Mouse (Mus musculus) heart, embryonic 14.5 days (tissue): ENCODE measurements around the gene Cacna1d. TPM values are rescaled to one million over a fixed set of nuclear protein-coding genes. Genes with fewer than 3 reads are reported as not detected.

Experiments
- ATAC-seq: fragments of 200-750 bp; cut with Nextera tagmentation; 2 replicates; pipeline ENCODE4 v1.8.0; 2017; ENCODE audit warnings: low read depth, moderate TSS enrichment; ENCODE audit not compliant: insufficient number of reproducible peaks, insufficient read depth, low FRiP score
- H3K27ac ChIP-seq, 2 experiments: fragments of 200-500 bp in 1 of 2; fragments of 300-500 bp in 1 of 2; sonication (generic) in 1 of 2; replicated peaks in 1 of 2; 2 replicates each; pipeline ENCODE4 v1.5.1; 2012 to 2014; ENCODE audit warnings: low read depth in 2 of 2, low read length in 2 of 2, control low read depth in 1 of 2, mild to moderate bottlenecking in 1 of 2, mixed read lengths in 1 of 2; ENCODE audit not compliant: control insufficient read depth in 1 of 2, insufficient read depth in 1 of 2
- H3K27me3 ChIP-seq: fragments of 300-500 bp; sonication (generic); 2 replicates; pipeline ENCODE4 v1.6.1; 2014; ENCODE audit warnings: mild to moderate bottlenecking, low read length, control low read depth; ENCODE audit not compliant: control insufficient read depth, insufficient read depth
- H3K36me3 ChIP-seq: fragments of 300-500 bp; sonication (generic); 2 replicates; pipeline ENCODE4 v1.6.1; 2014; ENCODE audit warnings: mild to moderate bottlenecking, control low read depth, low read length, mixed read lengths; ENCODE audit not compliant: control insufficient read depth, insufficient read depth
- H3K4me1 ChIP-seq, 2 experiments: fragments of 200-500 bp in 1 of 2; fragments of 300-500 bp in 1 of 2; sonication (generic) in 1 of 2; 2 replicates each; pipeline ENCODE4 v1.6.1; 2012 to 2014; ENCODE audit warnings: low read length in 2 of 2, control low read depth in 1 of 2, mixed read lengths in 1 of 2; ENCODE audit not compliant: control insufficient read depth in 2 of 2, insufficient read depth in 2 of 2
- H3K4me2 ChIP-seq: fragments of 300-500 bp; sonication (generic); 2 replicates; pipeline ENCODE4 v1.6.1; 2014; ENCODE audit warnings: mild to moderate bottlenecking, low read length
- H3K4me3 ChIP-seq, 2 experiments: fragments of 200-500 bp in 1 of 2; fragments of 300-500 bp in 1 of 2; sonication (generic) in 1 of 2; 2 replicates each; pipeline ENCODE4 v1.5.1; 2012 to 2014; ENCODE audit warnings: low read length in 2 of 2, mild to moderate bottlenecking in 2 of 2, control low read depth in 1 of 2, low read depth in 1 of 2, moderate library complexity in 1 of 2; ENCODE audit not compliant: control insufficient read depth in 1 of 2, insufficient read depth in 1 of 2
- H3K9ac ChIP-seq: fragments of 300-500 bp; sonication (generic); 2 replicates; pipeline ENCODE4 v1.6.1; 2014; ENCODE audit warnings: mild to moderate bottlenecking, low read length
- H3K9me3 ChIP-seq: fragments of 300-500 bp; sonication (generic); 2 replicates; pipeline ENCODE4 v1.6.1; 2016; ENCODE audit warnings: low read length, control low read depth; ENCODE audit not compliant: control insufficient read depth
- WGBS: fragments of 180-500 bp; shearing (Covaris S2); extraction: QIAGEN DNeasy Blood & Tissue Kit; methylation state at CpG from one replicate; pipeline ENCODE4 v1.1.7; 2014; 5-methylcytosine and 5-hydroxymethylcytosine counted together
- polyA plus RNA-seq: library from polyadenylated mRNA; unstranded; fragments of >200 nt; fragmentation: Nextera tagmentation; extraction: Ambion mirVana; gene quantifications from 2 replicates; pipeline ENCODE4 v1.2.1, GENCODE M21; 2014

Gene Cacna1d
- polyA plus RNA-seq, 1 experiment from 2014 or later: 13.1 TPM

- H3K9me3 ChIP-seq: no peaks in the 10 kb centered on the region
- 7% methylated on average over 14 of the region's 14 CpGs for WGBS
- H3K4me2 ChIP-seq: peak overlapping the region; percentile 24
- H3K36me3 ChIP-seq: no peaks in the 10 kb centered on the region
- peaks cover 3 to 12% of the 10 kb centered on the region in 2 experiments; a peak in 3 of 4 replicates for H3K4me1 ChIP-seq
- H3K9ac ChIP-seq: no peak overlapping the region
- H3K4me3 ChIP-seq: no peak overlapping the region
- ATAC-seq: no peak
- H3K27me3 ChIP-seq: no peaks in the 10 kb centered on the region
- H3K27ac ChIP-seq: no peak overlapping the region
Observed at GRCm38 (mm10) chr14:30459891-30460523, 31.2 kb downstream of the Cacna1d start.

- Histone ChIP-seq H3K36me3 (no peaks in the 10 kb centered on the region), H3K9me3 (no peaks in the 10 kb centered on the region), H3K27ac (no peak overlapping the region), H3K4me3 (no peak overlapping the region), H3K4me2 (no peak overlapping the region), H3K27me3 (no peaks in the 10 kb centered on the region), H3K9ac (no peak overlapping the region), H3K4me1 (peaks cover 3 to 12% of the 10 kb centered on the region in 2 experiments; a peak in 3 of 4 replicates)
- no peak for ATAC-seq
- 60% methylated on average over 3 of the region's 3 CpGs for WGBS
Observed at GRCm38 (mm10) chr14:30458820-30459219, 32.4 kb downstream of the Cacna1d start.

GRCm38 (mm10) chr14:30457897-30458296 is 33.4 kb downstream of the Cacna1d start:
- ATAC-seq: no peak

GRCm38 (mm10) chr14:30457436-30457835 is 33.8 kb downstream of the Cacna1d start:
- no peak for ATAC-seq
- H3K27me3 ChIP-seq: no peaks in the 10 kb centered on the region
- WGBS: 71% methylated on average over 7 of the region's 7 CpGs

More at GRCm38 (mm10) chr14:30457897-30458296, 33.4 kb downstream of the Cacna1d start:
- H3K4me2 ChIP-seq: no peak overlapping the region
- no peaks in the 10 kb centered on the region for H3K9me3 ChIP-seq
- H3K27ac ChIP-seq: no peak overlapping the region
- WGBS: 33% methylated on average over 2 of the region's 2 CpGs
- no peak overlapping the region for H3K9ac ChIP-seq
- no peaks in the 10 kb centered on the region for H3K27me3 ChIP-seq
- peaks cover 3 to 12% of the 10 kb centered on the region in 2 experiments; a peak in 3 of 4 replicates for H3K4me1 ChIP-seq
- no peak overlapping the region for H3K4me3 ChIP-seq
- no peaks in the 10 kb centered on the region for H3K36me3 ChIP-seq

GRCm38 (mm10) chr14:30455801-30456595 is 35.3 kb downstream of the Cacna1d start:
- H3K9ac ChIP-seq: peak overlapping the region; percentile 44; the same call in 1 of the 2 replicates
- no peaks in the 10 kb centered on the region for H3K9me3 ChIP-seq
- H3K36me3 ChIP-seq: no peaks in the 10 kb centered on the region
- no peak overlapping the region for H3K27ac ChIP-seq
- no peaks in the 10 kb centered on the region for H3K27me3 ChIP-seq
- H3K4me2 ChIP-seq: peak overlapping the region; percentile 48
- no peak overlapping the region for H3K4me3 ChIP-seq
- H3K4me1 ChIP-seq: peaks cover 3 to 12% of the 10 kb centered on the region in 2 experiments; a peak in 3 of 4 replicates
- WGBS: 21% methylated on average over 13 of the region's 13 CpGs
- ATAC-seq: no peak

More at GRCm38 (mm10) chr14:30457436-30457835, 33.8 kb downstream of the Cacna1d start:
- Histone ChIP-seq H3K36me3 (no peaks in the 10 kb centered on the region), H3K9me3 (no peaks in the 10 kb centered on the region), H3K4me2 (no peak overlapping the region), H3K27ac (no peak overlapping the region), H3K9ac (no peak overlapping the region), H3K4me3 (no peak overlapping the region), H3K4me1 (peaks cover 3 to 12% of the 10 kb centered on the region in 2 experiments; a peak in 3 of 4 replicates)

- H3K27ac ChIP-seq: no peak overlapping the region
- no peak overlapping the region for H3K9ac ChIP-seq
- no peaks in the 10 kb centered on the region for H3K36me3 ChIP-seq
- WGBS: 78% methylated on average over 3 of the region's 3 CpGs
- H3K4me3 ChIP-seq: no peak overlapping the region
- H3K4me1 ChIP-seq: no peaks in the 10 kb centered on the region
- H3K9me3 ChIP-seq: no peaks in the 10 kb centered on the region
- no peak overlapping the region for H3K4me2 ChIP-seq
- no peak for ATAC-seq
- H3K27me3 ChIP-seq: no peaks in the 10 kb centered on the region
Observed at GRCm38 (mm10) chr14:30439915-30440314, 51.3 kb downstream of the Cacna1d start.

- H3K4me2 ChIP-seq: no peak overlapping the region
- no peaks in the 10 kb centered on the region for H3K27me3 ChIP-seq
- no peak for ATAC-seq
- WGBS: 85% methylated on average over 5 of the region's 5 CpGs
- no peaks in the 10 kb centered on the region for H3K9me3 ChIP-seq
- H3K27ac ChIP-seq: no peak overlapping the region
- H3K4me3 ChIP-seq: no peak overlapping the region
- no peaks in the 10 kb centered on the region for H3K36me3 ChIP-seq
- H3K4me1 ChIP-seq: no peaks in the 10 kb centered on the region; a peak in 1 of 4 replicates
- H3K9ac ChIP-seq: no peak overlapping the region
Observed at GRCm38 (mm10) chr14:30435316-30435715, 55.9 kb downstream of the Cacna1d start.
